Mouse (Mus musculus): Measurements from ENCODE around the gene Slc52a3.

Slc52a3 gene

DNA sequence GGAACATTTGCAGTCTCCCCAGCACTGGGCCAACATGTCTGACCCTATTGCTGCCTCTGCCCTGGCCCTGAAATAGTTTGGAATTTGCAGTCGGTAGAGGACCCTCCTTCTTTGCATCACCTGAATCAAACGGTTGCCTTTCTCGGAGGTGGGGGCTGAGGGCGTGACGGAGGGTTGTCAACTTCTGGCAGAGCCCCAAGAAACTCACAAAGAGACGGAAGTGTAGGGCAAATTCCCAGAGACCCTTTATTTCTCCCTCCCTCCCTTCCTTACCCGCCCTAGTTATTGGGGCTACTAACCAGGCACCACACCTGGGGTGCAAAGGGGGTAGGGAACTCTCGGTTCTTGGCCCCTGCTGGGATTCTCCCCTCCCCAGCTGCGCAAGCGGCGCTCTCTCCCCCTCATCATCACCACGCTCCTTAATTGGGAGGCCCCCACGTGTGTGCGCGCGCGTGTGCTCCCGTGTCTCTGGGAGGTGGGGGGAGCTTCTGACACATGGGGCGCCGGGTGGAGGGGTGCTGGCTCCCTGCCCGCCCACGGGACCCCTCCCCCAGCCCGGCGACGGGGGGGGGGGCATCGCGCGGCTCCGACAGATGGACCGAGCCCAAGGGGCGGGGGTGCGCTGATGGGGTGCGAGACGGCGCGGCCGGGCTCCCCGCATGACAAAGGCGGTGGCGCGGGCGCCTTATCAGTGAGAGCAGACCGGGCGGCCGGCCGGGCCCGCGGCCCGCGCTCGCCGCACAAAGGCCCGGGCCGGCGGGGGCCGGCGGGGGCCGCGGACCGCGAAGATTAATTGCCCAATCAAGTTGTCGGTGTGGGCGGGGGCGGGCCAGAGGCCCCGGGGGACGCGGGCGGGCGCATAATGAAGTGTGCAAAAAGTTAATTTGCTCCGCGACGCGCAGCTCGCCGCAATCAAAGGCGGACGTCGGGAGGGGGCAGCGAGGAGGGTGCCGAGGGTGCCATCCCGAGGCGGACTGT is 52.0 kb downstream of the Slc52a3 start:
- no peak for DNase-seq (ENCODE audit: low spot score in 2 of 2)

DNA sequence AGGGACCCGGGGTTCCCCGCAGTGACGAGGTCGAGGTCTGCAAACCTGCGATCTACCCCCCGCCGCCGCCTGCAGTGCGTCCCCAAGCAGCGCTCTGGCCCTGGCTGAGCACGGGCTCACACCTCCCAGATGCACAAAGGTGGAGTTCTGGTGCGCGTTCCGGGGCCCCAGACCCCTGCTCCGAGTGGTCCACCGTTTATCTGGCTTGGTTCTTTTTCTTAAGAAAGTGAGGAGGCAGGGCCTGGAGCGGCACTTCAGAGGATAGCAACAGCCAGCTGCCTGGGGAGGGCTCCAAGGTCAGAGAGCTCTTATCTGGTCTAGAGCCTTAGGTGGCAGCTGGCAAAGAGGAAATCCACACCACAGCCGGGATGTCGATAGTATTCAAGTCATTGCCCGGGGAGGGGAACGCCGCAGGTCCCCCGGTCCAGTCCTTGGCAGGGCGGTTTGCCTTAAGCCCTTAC is 52.7 kb downstream of the Slc52a3 start:
- DNase-seq (ENCODE audit: low spot score in 2 of 2) = no peak

DNA sequence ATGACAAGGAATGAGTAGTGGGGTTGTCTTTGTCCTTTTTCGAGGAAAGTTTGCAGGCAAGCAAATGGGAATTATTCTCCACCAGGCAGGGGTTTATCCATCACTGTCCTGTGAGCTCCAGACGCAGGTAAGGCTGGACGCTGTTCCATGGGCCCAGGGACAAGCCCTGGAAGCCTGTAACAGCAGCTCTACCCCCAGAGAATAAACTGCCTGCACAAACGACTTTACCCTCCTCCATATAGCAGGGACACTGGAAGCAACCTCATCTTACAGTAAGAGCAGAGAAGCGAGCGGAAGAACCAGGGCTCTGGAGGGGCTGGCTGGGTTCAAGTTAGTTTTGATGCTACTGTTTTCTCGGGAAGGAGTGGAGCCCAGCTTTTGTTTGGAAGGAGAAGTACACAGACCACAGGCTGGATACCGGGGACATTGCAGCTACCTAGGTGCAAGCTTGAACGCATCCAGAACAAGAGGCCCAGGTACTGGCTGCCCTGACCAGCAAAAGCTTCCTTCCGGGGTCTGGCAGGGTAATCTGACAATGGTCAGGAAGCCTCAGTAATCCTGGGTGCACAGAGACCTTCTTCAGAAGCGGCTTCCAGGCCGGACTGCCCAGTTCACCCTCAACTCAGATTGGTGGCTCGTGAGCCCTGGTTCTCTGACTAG is 53.4 kb downstream of the Slc52a3 start:
- no peak for DNase-seq (ENCODE audit: low spot score in 2 of 2)

DNA sequence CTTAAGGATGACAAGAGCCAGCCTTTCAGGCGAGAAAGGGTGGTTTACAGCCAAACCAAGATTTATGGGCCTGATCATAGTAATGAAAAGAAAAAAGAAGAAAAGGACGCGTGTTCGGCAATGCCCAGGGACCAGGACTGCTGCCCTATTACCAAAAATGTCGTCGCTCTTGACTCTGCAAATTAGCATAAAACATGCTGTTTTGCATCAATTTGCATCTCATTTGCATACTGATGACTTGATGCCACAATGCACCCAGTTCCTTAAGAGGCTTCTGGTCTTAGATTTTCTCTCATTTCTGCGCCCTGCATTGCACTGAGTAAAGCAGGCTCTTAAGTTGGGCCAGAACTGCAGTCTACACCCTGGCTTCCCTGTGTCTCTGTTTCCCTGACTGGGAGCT is 54.0 kb downstream of the Slc52a3 start:
- DNase-seq (ENCODE audit: low spot score in 2 of 2) = no peak

DNA sequence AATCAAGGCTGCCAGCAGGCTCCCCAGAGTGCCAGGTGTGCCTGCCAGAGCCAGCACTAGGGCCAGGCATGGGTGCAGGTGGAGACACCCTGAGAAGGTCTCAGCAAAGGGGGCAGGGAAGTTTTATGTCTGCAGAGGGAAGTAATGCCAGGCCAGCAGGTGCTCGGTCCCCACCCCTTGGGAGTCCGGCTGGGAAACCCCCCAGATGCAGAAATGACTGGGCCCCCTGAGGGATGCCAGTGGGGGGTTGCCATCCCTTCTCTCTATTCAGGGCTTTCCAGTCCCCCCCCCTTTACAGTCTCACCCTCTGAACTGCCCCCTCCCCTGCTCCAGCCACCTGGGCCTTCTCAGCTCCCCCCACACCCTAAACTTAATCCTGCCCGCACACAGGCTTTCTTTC is 55.7 kb downstream of the Slc52a3 start:
- DNase-seq (ENCODE audit: low spot score in 2 of 2) = no peak

DNA sequence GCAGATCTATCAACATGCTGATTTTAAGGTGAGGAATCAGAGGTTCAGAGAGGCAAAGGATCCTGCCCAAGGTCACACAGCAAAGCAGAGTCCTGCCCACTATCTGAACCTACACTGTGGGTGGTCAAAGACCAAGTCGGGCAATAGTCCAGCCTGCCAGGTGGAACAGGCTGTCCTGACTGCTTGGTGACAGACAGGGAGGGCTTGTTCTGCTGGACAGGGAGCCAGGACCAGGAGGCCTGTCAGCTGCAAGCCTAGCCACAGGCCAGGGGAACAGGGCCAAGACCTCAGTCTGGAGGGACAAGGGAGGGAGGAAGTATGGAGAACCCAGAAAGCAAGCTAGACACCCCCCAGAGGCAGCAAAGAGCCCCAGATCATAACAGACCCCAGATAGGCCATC is 59.1 kb downstream of the Slc52a3 start:
- no peak for DNase-seq (ENCODE audit: low spot score in 2 of 2)

DNA sequence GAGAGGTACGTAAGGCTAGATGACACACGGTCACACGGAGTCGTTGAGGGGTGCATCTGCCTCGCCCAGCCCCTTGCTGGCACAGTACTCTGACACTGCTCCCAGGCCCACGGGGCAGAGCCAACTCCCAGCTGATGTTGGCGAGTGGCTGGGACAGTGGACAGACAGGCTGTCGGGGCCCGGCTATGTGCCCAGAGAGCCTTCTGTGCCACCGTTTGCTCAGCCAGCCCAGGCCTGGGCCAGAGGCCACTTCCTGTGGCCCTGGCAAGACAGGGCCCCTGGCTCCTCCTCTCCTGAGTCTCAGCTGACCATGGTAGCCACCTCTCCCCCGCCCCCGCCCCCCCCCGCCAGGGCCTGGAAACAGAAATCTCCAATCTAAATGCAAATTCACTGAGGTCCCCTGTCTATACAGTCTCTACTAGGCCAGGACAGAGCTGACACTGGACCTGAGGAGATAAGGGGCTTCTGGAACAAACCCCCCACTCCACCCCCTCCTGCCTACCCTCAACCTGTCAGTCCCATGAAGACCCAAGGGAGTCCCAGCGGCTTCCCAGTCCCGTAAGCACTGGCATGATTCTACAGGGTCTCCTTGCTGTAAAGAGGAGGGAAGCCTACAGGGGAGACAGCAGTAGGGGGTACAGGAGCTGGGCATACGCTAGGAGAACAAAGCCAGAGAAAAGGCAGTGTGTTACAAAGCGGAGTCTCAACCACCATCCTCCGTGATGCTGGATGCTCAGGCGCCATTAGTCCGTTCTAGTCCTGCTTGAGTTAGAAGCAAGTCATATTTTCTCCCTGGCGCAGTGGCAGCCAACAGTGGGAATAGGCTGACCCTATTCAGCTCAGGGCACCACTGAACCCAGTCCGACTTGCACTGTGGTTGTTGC is 60.3 kb downstream of the Slc52a3 start:
- DNase-seq (ENCODE audit: low spot score in 2 of 2) = no peak

DNA sequence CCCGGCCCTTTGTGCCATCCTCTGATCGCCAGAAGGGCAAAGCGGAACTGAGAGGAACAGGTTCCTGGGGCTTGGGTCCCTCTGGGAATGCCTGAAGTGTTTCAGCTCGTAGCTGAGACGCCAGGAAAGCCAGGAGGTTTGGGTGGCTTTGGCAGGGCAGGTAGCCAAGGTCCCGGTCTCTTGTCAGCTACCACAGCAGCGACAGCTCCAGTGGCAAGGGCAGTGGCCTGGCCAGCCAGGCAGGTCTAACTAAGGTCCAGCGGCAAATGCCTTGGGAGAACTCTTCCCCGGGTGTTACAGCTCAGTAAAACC is 60.9 kb downstream of the Slc52a3 start:
- no peak for DNase-seq (ENCODE audit: low spot score in 2 of 2)
